Mouse (Mus musculus): ENCODE results near the gene Lrch2. TPM values are rescaled to one million over a fixed set of nuclear protein-coding genes. Genes with fewer than 3 reads are reported as not detected.
"Not testable (repeated sequence)": the region's sequence is repeated elsewhere in the genome, so short reads cannot be mapped to it uniquely, and the experiment has no call there.

Gene Lrch2
- total RNA-seq (2022): 10 to 100 TPM; 23.8 to 28.4 (median 24.7) TPM

- DNase-seq (ENCODE audit: low spot score in 2 of 2): peak; percentile 23 to 27
Observed at GRCm38 (mm10) chrX:147553421-147554201, at the start of gene Lrch2. Gene Lrch2 (minus strand): TSS chrX:147554081.

GRCm38 (mm10) chrX:147540934-147541870 lies 12.7 kb downstream of the Lrch2 start:
- no peak for DNase-seq (ENCODE audit: low spot score in 2 of 2)

DNA sequence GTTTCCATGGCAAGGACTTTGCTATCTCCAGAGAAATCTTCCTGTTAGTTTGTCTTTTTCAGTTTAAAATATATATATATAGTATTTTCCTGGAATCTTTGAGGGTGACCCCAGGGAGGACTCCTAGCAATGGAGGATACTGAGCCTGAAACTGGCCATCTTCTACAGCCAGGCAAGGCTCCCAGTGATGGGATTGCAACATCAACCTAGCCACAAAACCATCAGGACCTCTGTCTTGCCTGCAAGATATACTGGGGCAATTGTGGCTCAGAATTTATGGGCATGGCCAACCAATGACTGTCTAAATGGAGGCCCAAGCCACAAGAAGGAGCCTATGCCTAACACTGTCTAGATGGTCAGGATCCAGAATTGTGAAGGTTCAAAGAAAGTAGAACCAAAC lies 15.5 kb downstream of the Lrch2 start:
- DNase-seq (ENCODE audit: low spot score in 2 of 2): no peak

GRCm38 (mm10) chrX:147537117-147537516 lies 16.8 kb downstream of the Lrch2 start:
- not testable (repeated sequence) for DNase-seq (ENCODE audit: low spot score in 2 of 2)

DNA sequence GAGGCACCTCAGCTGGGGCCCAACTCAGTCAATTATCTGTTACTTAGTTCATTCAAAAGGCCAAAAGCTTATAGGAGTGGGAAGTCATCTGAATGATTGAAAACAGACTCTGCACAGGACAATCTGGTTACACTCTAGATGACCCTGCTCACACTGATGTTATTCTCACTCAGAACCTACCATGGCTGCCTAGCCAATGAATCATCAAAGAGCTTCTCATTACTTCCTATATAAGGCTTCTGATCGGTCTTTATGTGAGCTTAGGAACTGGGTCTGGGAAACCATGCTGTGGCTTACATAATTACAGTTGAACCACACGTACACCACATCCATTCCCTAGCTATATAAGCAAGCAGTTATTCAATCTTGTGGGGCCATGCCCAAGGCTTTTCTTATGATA lies 18.3 kb downstream of the Lrch2 start:
- no peak for DNase-seq (ENCODE audit: low spot score in 2 of 2)

DNA sequence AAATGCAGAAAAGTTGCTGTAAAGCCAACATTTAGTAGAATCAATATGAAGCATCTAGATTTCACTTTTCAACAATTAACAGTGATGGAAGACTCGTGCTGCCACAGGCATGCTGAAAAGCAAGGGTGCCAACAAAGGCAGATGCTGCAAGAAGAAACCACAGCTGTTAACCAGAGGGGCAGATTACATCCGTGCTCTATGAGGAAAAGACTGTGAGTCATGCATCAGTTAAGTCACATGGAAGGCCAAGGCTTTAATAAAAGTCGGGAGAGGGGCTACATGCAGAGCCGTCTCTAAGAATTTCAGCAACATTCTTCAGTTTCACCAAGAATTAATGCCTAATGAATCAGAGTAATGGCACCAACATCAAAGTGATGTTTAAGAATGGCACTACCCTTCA lies 22.2 kb downstream of the Lrch2 start:
- DNase-seq (ENCODE audit: low spot score in 2 of 2): no peak

DNA sequence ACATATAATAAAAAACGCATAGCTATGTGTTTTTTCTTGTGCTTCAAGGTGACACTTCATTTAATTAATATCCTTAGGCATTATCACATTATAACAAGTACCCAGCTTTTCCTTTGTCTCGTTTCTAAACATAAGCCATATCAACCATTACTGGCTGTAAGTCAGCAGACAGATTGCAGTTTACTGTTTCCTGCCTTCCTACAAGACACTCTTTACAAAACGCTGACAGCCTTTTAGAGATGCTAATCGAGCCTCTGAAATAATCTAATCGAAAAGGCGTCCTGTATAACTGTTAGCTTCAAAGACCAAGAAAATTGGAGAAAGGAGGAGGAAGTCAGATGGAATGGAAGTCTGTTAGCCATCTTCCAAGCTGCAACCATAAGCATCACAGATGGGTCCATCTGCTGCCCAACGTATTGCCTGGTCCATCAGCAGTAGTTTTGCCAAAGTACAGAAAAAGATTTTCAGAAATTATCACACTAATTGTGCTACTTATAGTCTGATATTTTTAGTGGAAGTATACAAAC lies 26.2 kb downstream of the Lrch2 start:
- no peak for DNase-seq (ENCODE audit: low spot score in 2 of 2)

DNA sequence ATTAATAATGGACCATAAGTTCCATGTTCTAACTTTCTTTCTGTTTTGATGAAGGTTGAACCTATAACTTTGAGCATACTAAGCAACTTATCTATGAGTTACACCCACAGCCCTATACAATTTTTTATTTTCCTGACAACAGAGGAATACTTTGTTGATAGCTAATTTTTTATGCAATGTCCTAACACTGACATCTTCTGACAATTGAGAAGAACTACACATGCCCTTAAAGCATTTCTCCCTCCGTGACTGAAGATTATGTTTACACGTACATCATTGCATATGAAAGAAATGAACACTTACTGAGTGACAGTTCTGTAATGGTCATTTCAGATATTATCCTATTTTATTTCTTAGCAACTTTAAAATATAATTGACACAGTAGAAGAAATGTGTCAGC lies 64.3 kb downstream of the Lrch2 start:
- no peak for DNase-seq (ENCODE audit: low spot score in 2 of 2)

DNA sequence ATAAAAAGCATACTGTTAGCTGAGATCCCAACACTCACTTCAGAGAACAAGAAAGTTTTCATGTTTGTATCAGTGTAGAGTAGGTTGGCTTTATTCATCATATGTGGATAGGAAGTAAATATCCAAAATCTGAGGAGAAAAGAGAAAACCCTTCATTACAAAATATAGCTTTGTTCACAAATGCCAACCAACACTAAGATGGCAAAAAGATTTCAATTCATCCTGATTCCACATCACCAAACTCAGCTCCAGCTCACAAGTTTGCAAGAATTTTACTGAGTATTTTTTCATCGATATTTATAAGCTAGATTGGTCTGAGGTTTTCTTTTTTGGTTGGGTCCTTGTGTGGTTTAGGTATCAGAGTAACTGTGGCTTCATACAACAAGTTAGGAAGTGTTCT lies 100.3 kb downstream of the Lrch2 start, which contains the start of gene Vmn1r239-ps:
Gene Vmn1r239-ps (minus strand): TSS at position 101 of the 400 bp plus-strand sequence.
- DNase-seq (ENCODE audit: low spot score in 2 of 2): not testable (repeated sequence)

GRCm38 (mm10) chrX:147443386-147443785 lies 110.5 kb downstream of the Lrch2 start:
- no peak for DNase-seq (ENCODE audit: low spot score in 2 of 2)

DNA sequence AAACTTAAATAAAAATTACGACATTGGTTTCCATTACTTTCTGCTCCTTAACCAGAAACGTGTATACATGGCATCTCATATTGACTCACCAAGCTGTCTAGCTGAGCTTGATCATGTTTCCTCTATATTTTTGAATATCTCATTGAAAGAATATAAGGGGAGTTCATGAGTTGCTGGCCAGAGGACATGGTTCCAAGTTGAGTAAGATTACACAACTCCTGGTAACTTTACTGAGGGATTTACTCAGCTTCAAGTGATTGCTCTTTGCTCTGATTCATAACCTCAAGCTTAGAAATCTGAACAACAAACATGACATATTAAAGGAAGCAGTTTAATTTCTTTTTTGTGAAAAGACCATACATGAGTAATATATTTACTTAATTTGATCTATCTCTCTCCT lies 118.5 kb downstream of the Lrch2 start:
- no peak for DNase-seq (ENCODE audit: low spot score in 2 of 2)

DNA sequence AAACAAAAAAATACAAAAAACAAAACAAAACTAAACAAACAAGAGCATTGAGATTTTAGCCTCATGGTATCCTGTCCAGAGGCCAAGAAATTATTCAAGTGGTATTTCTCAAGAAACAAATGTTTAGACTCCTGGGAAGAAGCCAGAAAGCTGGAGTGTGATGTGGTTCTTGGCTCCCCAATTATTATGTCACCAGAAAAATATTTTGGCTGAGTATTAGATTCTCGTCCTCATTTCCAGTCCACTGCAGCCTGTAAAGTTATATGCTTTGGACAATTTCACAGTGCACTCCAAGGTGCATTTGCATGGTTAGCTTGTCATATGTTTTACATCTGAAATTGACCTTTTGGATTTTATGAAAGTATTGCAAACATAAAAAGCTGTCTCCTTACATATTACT lies 124.1 kb downstream of the Lrch2 start:
- DNase-seq (ENCODE audit: low spot score in 2 of 2): no peak

- DNase-seq (ENCODE audit: low spot score in 2 of 2): no peak
Observed at GRCm38 (mm10) chrX:147429129-147429528, 124.8 kb downstream of the Lrch2 start, which contains the start of gene Il13ra2. Gene Il13ra2 (minus strand): TSS chrX:147429192.

Other genes with a start within 250 kb of the Lrch2 start
- gene Il13ra2, start 124.9 kb downstream of the Lrch2 start, total RNA-seq (2022): under 1 TPM; 0.37 to 0.95 (median 0.73) TPM
- not detected for gene Vmn1r239-ps, start 100.4 kb downstream of the Lrch2 start, total RNA-seq (2022)
- not detected for gene Gm15128, start 211.9 kb upstream of the Lrch2 start, total RNA-seq (2022)

Measured in left cerebral cortex, adult 8-10 months (tissue).